Mouse (Mus musculus): ENCODE data around the gene Iqsec1. TPM values are rescaled to one million over a fixed set of nuclear protein-coding genes. Genes with fewer than 3 reads are reported as not detected.

Gene Iqsec1
- polyA plus RNA-seq, 1 experiment from 2014 or later: 29.5 TPM

DNA sequence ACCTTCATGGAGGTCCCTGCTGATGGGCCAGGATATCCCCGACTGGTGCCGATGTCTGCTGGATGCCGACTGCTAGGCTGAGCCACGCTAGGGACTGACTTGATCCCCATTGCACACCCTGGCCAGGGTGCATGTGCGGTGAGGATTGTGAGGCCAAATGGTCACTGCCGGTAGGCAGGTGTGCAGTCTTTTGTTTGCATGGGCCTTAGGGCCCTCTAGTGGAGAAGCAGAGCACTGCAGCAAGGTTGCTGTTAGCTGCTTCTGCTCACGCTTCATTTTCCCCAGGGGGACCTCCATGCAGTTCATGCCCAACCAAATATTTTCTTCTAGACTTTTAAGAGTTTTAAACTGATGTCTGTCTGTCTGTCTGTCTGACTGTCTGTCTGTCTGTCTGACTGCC, 381.9 kb downstream of the Iqsec1 start:
- H3K4me1 ChIP-seq (ENCODE audit: control insufficient read depth, insufficient read depth, low read length): 0 out of 2 replicates have a peak, but pooled peaks cover 3% of the 10 kb centered on the region
- WGBS: 25% methylated on average over 7 of the region's 7 CpGs
- peak overlapping the region; percentile 9; the same call in 1 of the 2 replicates for H3K4me2 ChIP-seq (ENCODE audit: low read length)
- H3K27ac ChIP-seq (replicated peaks; ENCODE audit: low read depth, low read length): no peak overlapping the region
- H3K36me3 ChIP-seq (ENCODE audit: control insufficient read depth, insufficient read depth, low read length): no peaks in the 10 kb centered on the region
- ATAC-seq (ENCODE audit: low FRiP score, low TSS enrichment): no peak
- H3K9me3 ChIP-seq (ENCODE audit: control insufficient read depth, low read length): no peaks in the 10 kb centered on the region
- H3K9ac ChIP-seq (replicated peaks; ENCODE audit: low read length): no peak overlapping the region
- no peaks in the 10 kb centered on the region for H3K27me3 ChIP-seq (ENCODE audit: control insufficient read depth, insufficient read depth, low read length)
- no peak overlapping the region for H3K4me3 ChIP-seq (replicated peaks; ENCODE audit: low read depth, low read length)
- DNase-seq: peak; percentile 87

Small RNA genes lying within 50 kb of the gene (microRNA-seq; reads per million reads assigned to microRNA genes)
- gene Gm24816: not detected

Other genes with a start within 250 kb of the Iqsec1 start
- 17.1 and 28.0 TPM in 2 replicates for gene Nup210, start 128.1 kb upstream of the Iqsec1 start, polyA plus RNA-seq (2014; fragmentation: Nextera tagmentation; extraction: Ambion mirVana)
- gene Hdac11, start 168.0 kb upstream of the Iqsec1 start, polyA plus RNA-seq (2014; fragmentation: Nextera tagmentation; extraction: Ambion mirVana): 42.1 and 50.3 TPM in 2 replicates
- 4.8 and 12.0 TPM in 2 replicates for gene Fbln2, start 223.8 kb upstream of the Iqsec1 start, polyA plus RNA-seq (2014; fragmentation: Nextera tagmentation; extraction: Ambion mirVana)

Data from midbrain, embryonic 14.5 days (tissue).